Mouse (Mus musculus) thymus, adult 2 months (tissue): ENCODE results near the gene Slc6a6.

Experiments
- CTCF ChIP-seq: fragments of 200-500 bp; IDR thresholded peaks from 2 replicates; pipeline ENCODE4 v1.5.1; 2012; ENCODE audit warnings: mild to moderate bottlenecking, control low read depth, low read length, moderate library complexity, borderline replicate concordance; ENCODE audit not compliant: control insufficient read depth, poor library complexity, insufficient read depth; ENCODE audit errors: extremely low read depth
- POLR2A ChIP-seq: fragments of 200-500 bp; IDR thresholded peaks from 2 replicates; pipeline ENCODE4 v1.6.1; 2012; ENCODE audit warnings: mild to moderate bottlenecking, low read length, control low read depth, moderate library complexity; ENCODE audit not compliant: control insufficient read depth, poor library complexity, insufficient read depth; ENCODE audit errors: extremely low read depth

DNA sequence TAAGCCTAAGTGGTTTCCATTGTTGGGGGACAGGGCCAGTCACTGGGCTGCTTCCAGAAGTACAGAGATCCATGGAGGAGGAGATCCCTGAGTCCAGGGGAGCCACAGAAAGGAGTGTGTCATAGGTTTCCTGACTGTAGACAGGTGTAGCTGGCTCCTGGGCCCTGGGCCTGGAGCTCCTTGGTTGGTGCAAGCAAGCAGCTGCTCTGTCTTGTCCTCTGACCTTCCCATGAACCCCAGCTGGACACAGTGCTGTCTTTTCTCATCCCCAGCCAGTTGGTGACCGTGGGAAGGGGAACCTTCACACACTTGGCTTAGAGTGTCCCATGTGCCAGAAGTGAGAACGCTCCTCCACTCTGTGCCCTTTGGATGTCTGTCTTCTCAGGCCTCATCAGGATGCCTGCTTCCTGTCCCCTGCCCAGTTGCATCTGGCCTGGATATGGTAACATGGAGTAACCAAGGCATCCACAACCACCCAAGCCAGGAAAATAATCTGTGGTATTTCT is 40.4 kb upstream of the Slc6a6 start:
- TF ChIP-seq CTCF (no peak), POLR2A (no peak)
